Mouse (Mus musculus) midbrain, embryonic 13.5 days (tissue): ENCODE measurements around the gene Bsn. TPM values are rescaled to one million over a fixed set of nuclear protein-coding genes. Genes with fewer than 3 reads are reported as not detected.
A peak's percentile ranks its signal among the peaks of the same experiment; 100 is the strongest.

ENCODE experiments used
- ATAC-seq: fragments of 200-750 bp; cut with Nextera tagmentation; 2 replicates; pipeline ENCODE4 v1.8.0; 2017; ENCODE audit warnings: mild to moderate bottlenecking, moderate TSS enrichment, moderate library complexity
- H3K27ac ChIP-seq: fragments of 300-500 bp; sonication (generic); 2 replicates; pipeline ENCODE4 v1.5.1; 2015; ENCODE audit warnings: inconsistent platforms, mild to moderate bottlenecking, moderate library complexity
- H3K27me3 ChIP-seq: fragments of 300-500 bp; sonication (generic); 2 replicates; pipeline ENCODE4 v1.6.1; 2015; ENCODE audit warnings: mild to moderate bottlenecking, inconsistent platforms
- H3K36me3 ChIP-seq: fragments of 300-500 bp; sonication (generic); 2 replicates; pipeline ENCODE4 v1.6.1; 2015; ENCODE audit warnings: mild to moderate bottlenecking, inconsistent platforms
- H3K4me1 ChIP-seq: fragments of 300-500 bp; sonication (generic); replicated peaks from 2 replicates; pipeline ENCODE4 v1.6.1; 2015; ENCODE audit warnings: inconsistent platforms
- H3K4me2 ChIP-seq: fragments of 300-500 bp; sonication (generic); replicated peaks from 2 replicates; pipeline ENCODE4 v1.6.1; 2015; ENCODE audit warnings: moderate library complexity, mild to moderate bottlenecking, inconsistent platforms
- H3K4me3 ChIP-seq: fragments of 300-500 bp; sonication (generic); replicated peaks from 2 replicates; pipeline ENCODE4 v1.5.1; 2015; ENCODE audit warnings: mild to moderate bottlenecking, inconsistent platforms
- H3K9ac ChIP-seq: fragments of 300-500 bp; sonication (generic); replicated peaks from 2 replicates; pipeline ENCODE4 v1.6.1; 2015; ENCODE audit warnings: mild to moderate bottlenecking, inconsistent platforms
- H3K9me3 ChIP-seq: fragments of 300-500 bp; sonication (generic); 2 replicates; pipeline ENCODE4 v1.6.1; 2016; ENCODE audit warnings: mild to moderate bottlenecking, inconsistent platforms
- WGBS: fragments of 180-500 bp; shearing (Covaris S2); methylation state at CpG from one replicate; pipeline ENCODE4 v1.1.7; 2015; 5-methylcytosine and 5-hydroxymethylcytosine counted together
- microRNA-seq: library from miRNA; unstranded; fragments of <30 nt; microRNA quantifications from one replicate; pipeline ENCODE4, GENCODE M21; 2016
- polyA plus RNA-seq: library from polyadenylated mRNA; unstranded; fragments of >200 nt; fragmentation: Nextera tagmentation; extraction: Ambion mirVana; gene quantifications from 2 replicates; pipeline ENCODE4 v1.2.1, GENCODE M21; 2015

Bsn gene
- polyA plus RNA-seq, 1 experiment from 2014 or later = 8.0 TPM

DNA sequence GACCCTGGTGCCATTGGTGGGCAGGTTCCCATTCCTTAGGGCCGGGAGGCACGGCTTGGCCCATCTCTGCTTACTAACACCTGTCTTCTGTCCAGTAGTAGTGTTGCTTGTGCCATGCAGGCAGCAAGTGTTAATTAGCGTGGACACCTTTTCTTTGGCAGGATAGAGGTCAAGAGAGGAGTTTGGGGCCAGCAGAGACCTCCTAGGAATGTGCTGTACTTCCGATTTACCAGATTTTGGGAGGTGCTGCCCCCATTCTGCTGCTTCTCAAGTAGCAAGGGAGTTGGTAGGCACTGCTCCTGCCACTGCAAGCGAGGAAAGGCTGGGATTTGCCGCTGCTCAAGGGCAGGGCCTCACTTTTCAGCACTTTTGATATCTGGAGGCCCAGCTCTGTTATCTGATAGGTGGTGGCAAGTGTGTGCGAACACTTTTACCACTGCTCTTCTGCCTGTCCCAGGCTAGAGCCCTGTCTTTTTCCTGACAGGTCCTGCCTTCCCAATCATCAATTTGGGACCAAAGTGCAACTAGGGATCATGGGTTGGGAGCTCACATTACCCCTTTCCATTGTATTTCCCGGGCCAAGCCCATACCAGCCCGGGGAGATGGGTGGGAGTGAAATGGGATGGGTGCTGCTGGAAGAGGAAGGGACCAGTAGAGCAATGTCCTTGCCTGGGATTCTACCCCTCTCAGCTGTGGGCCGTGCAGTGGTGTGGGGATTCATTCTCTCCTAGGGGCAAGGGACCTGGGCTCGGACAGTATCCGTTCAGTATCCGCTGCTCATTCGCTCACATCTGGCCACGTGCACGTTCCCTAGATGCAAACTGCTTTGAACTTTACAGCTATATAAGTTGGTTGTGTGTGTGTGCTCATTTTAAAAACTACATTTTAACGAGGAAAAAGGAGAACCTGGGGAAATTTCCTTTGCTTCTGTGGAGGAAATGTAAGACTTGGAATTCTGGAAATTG, 142.3 kb downstream of the Bsn start:
- Histone ChIP-seq H3K9me3 (no peaks in the 10 kb centered on the region), H3K27ac (peak overlapping the region; percentile 74), H3K9ac (peak overlapping the region; percentile 75), H3K27me3 (no peaks in the 10 kb centered on the region), H3K4me3 (peak overlapping the region; percentile 72), H3K36me3 (peaks cover 58% of the 10 kb centered on the region), H3K4me1 (peaks cover 27% of the 10 kb centered on the region), H3K4me2 (peak overlapping the region; percentile 80)
- ATAC-seq = no peak
- 53% methylated on average over 17 of the region's 17 CpGs for WGBS

DNA sequence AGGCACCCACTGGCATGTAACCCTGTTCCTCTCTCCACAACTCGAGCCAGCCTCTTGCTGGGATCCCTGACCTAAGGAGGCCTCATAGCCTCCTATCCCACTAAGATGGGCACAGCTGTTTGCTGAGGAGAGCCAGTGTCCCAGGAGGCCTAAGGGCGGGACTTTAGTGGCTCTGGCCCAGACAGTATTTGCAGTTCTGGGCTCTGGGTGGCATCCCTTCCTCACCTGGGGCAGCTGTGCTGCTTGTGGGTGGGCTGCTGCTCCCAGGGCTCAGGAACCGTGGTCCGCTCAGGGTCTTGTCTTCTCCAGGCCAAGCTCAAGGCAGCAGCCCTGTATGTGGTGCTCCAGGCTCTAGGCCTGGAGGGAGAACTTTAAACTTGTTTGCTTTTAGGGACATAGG, 143.6 kb downstream of the Bsn start:
- Histone ChIP-seq H3K4me2 (no peak overlapping the region), H3K4me3 (no peak overlapping the region), H3K36me3 (peaks cover 64% of the 10 kb centered on the region), H3K4me1 (peaks cover 23% of the 10 kb centered on the region), H3K9ac (no peak overlapping the region), H3K9me3 (no peaks in the 10 kb centered on the region), H3K27me3 (no peaks in the 10 kb centered on the region), H3K27ac (no peak overlapping the region)
- 90% methylated on average over 4 of the region's 4 CpGs for WGBS
- no peak for ATAC-seq

Small RNA genes within 50 kb of the gene (microRNA-seq; reads per million reads assigned to microRNA genes)
- gene Gm47303 (not detected), gene Mir7088 (not detected)

Other genes starting within 250 kb of the Bsn start
- 15.0 and 15.1 TPM in 2 replicates for gene Traip, start 240.2 kb downstream of the Bsn start, polyA plus RNA-seq
- gene Uba7, start 214.9 kb downstream of the Bsn start, polyA plus RNA-seq = 3.5 and 4.7 TPM in 2 replicates
- 0.66 and 1.3 TPM in 2 replicates for gene Gm20661, start 207.3 kb downstream of the Bsn start, polyA plus RNA-seq
- gene Inka1, start 204.5 kb downstream of the Bsn start, polyA plus RNA-seq = 13.2 and 13.5 TPM in 2 replicates
- 1.7 and 1.8 TPM in 2 replicates for gene Cdhr4, start 197.9 kb downstream of the Bsn start, polyA plus RNA-seq
- gene Gm20662, start 194.0 kb downstream of the Bsn start, polyA plus RNA-seq = 0.36 and 0.95 TPM in 2 replicates
- 97.2 and 107 TPM in 2 replicates for gene Ip6k1, start 187.9 kb downstream of the Bsn start, polyA plus RNA-seq
- gene Gmppb, start 141.1 kb downstream of the Bsn start, polyA plus RNA-seq = 18.1 and 18.5 TPM in 2 replicates
- 3.0 and 3.3 TPM in 2 replicates for gene Amigo3, start 137.2 kb downstream of the Bsn start, polyA plus RNA-seq
- 0.11 and 0.23 TPM in 2 replicates for gene Mst1, start 109.9 kb downstream of the Bsn start, polyA plus RNA-seq
- 46.2 and 55.6 TPM in 2 replicates for gene Rnf123, start 107.0 kb downstream of the Bsn start, polyA plus RNA-seq
- gene Apeh, start 95.8 kb downstream of the Bsn start, polyA plus RNA-seq = 56.3 and 62.5 TPM in 2 replicates
- gene Dag1, start 73.6 kb upstream of the Bsn start, polyA plus RNA-seq = 50.5 and 57.8 TPM in 2 replicates
- gene Nicn1, start 100.0 kb upstream of the Bsn start, polyA plus RNA-seq = 118 TPM in 2 replicates
- 33.6 and 35.5 TPM in 2 replicates for gene Amt, start 106.5 kb upstream of the Bsn start, polyA plus RNA-seq
- 288 and 306 TPM in 2 replicates for gene Rhoa, start 115.7 kb upstream of the Bsn start, polyA plus RNA-seq
- gene Tcta, start 115.8 kb upstream of the Bsn start, polyA plus RNA-seq = 52.6 and 57.5 TPM in 2 replicates
- gene Gpx1, start 148.5 kb upstream of the Bsn start, polyA plus RNA-seq = 474 and 511 TPM in 2 replicates
- gene Usp4, start 157.5 kb upstream of the Bsn start, polyA plus RNA-seq = 143 and 146 TPM in 2 replicates
- 2.1 and 2.2 TPM in 2 replicates for gene 1700102P08Rik, start 202.4 kb upstream of the Bsn start, polyA plus RNA-seq
- 1.3 and 1.7 TPM in 2 replicates for gene Ccdc36, start 238.1 kb upstream of the Bsn start, polyA plus RNA-seq
- not detected in 2 replicates for gene BC048562, start 246.1 kb upstream of the Bsn start, polyA plus RNA-seq